Mouse (Mus musculus) bone marrow, adult 2 months (tissue): Measurements from ENCODE around the gene Hoxa7.

Source experiments
- CTCF ChIP-seq: fragments of 200-500 bp; IDR thresholded peaks from 2 replicates; pipeline ENCODE4 v1.5.1; 2011; ENCODE audit warnings: low read length, control low read depth; ENCODE audit not compliant: control insufficient read depth, insufficient read depth
- POLR2A ChIP-seq: fragments of 200-500 bp; IDR thresholded peaks from 2 replicates; pipeline ENCODE4 v1.6.1; 2011; ENCODE audit warnings: low read depth, mild to moderate bottlenecking, control low read depth, low read length, borderline replicate concordance; ENCODE audit not compliant: control insufficient read depth

DNA sequence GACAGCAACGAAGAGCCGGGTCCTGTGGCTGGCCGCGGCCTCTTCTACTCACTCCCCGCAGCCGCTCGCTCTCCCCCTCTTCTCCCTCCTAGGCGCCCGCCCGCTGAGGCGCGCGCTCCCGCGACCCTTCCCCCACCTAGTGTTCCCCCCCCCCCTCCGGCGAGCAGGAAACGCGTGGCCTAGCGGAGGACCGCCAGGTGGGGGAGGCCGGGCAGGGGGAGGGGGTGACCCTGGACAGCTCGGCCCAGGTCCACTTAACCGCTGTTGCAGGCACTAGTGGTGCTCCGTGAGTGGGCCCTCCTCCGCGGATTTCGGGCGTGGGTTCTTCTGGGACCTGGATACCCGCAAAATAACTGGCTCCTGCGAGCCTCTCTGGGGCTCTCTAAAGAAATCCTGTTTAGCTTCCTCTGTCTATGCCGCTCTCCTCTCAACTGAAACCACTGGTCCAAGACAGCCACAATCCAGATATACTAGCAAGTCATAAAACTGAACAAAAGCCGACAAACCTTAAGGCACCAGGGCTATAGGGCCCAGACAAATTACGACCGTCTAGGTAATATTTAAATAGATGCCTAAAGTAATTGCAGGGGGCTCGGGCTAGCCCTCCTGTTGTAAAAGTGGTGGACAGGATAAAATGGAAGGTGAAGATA lies 9.0 kb upstream of the Hoxa7 start, which contains the start of gene Hoxa9:
- TF ChIP-seq CTCF (no peak), POLR2A (no peak)
